Mouse (Mus musculus): ENCODE measurements around the gene Cd59a. TPM values are rescaled to one million over a fixed set of nuclear protein-coding genes. Genes with fewer than 3 reads are reported as not detected.
"Not testable (repeated sequence)": the region's sequence is repeated elsewhere in the genome, so short reads cannot be mapped to it uniquely, and the experiment has no call there.

The Cd59a gene
- total RNA-seq, 1 experiment, result 6.4 TPM

DNA sequence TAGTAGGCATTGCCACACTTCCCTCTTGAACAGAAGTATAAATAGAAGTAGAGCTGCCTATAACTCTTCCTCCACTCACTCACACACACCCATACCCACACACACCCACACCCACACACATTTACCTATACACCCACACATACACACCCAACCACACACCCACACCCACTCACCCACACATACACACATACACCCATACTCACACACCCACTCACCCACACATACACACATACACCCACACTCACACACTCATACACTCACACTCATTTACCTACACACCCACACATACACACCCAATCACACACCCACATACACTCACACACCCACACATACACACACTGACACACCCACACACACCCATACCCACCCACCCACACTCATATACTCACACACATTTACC, 13.1 kb upstream of the Cd59a start:
- no peak overlapping the region for H3K4me3 ChIP-seq (ENCODE audit: insufficient read depth in 1 of 2, low read depth in 1 of 2, low read length in 2 of 2, poor library complexity in 1 of 2, severe bottlenecking in 1 of 2)
- TF ChIP-seq MAFK (IDR thresholded peaks at IDR 0.05; ENCODE audit: insufficient read depth, low read depth, low read length) (no peak), ZNF384 (IDR thresholded peaks at IDR 0.05; ENCODE audit: low read depth, low read length) (no peak), HCFC1 (IDR thresholded peaks at IDR 0.05; ENCODE audit: borderline replicate concordance, insufficient read depth, low read length) (no peak), CHD2 (IDR thresholded peaks at IDR 0.05; ENCODE audit: low read depth, low read length) (no peak), ZC3H11A (IDR thresholded peaks at IDR 0.05; ENCODE audit: borderline replicate concordance, low read depth, low read length) (no peak)
- no peaks in the 10 kb centered on the region for H3K4me1 ChIP-seq (ENCODE audit: control insufficient read depth in 2 of 2, insufficient read depth in 2 of 2, low read length in 2 of 2, poor library complexity in 1 of 2)
- H3K36me3 ChIP-seq (ENCODE audit: control insufficient read depth, insufficient read depth, low read length, poor library complexity, severe bottlenecking), result no peaks in the 10 kb centered on the region
- H3K27ac ChIP-seq (ENCODE audit: insufficient read depth, low read depth, low read length, poor library complexity, severe bottlenecking), result no peak overlapping the region
- no peak overlapping the region for H3K9ac ChIP-seq (ENCODE audit: insufficient read depth, low read depth, low read length, poor library complexity, severe bottlenecking)
- no peak for DNase-seq (ENCODE audit: low read depth, low spot score)
- in situ Hi-C loops (cut with MboI; ENCODE audit: low sequenced_read_pairs in 2 of 2, unreplicated experiment in 2 of 2), result no loop called here
- H3K9me3 ChIP-seq (ENCODE audit: control insufficient read depth, insufficient read depth, low read depth, low read length), result no peaks in the 10 kb centered on the region

DNA sequence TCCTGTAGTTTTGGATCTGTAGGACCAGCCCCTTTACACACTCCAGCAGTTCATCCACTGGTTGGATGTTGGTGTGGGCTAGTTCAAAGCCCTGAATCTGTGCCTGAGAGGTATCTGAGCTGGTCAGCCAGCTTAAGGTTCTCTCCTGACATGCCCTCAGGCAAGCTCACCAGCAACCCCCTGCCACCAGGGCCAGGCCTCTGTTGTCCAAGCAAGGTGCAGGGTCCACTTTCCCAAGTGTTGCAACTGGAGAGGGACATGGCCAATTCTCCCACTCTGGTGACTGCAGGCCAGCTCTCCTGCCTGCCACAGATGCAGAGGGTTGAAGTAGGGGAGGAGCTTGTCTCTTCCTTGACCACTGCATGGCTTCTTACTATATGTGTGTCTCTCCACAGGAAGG, 11.6 kb upstream of the Cd59a start:
- H3K36me3 ChIP-seq (ENCODE audit: control insufficient read depth, insufficient read depth, low read length, poor library complexity, severe bottlenecking); H3K4me1 ChIP-seq (ENCODE audit: control insufficient read depth in 2 of 2, insufficient read depth in 2 of 2, low read length in 2 of 2, poor library complexity in 1 of 2); H3K9me3 ChIP-seq (ENCODE audit: control insufficient read depth, insufficient read depth, low read depth, low read length); in situ Hi-C loops (cut with MboI; ENCODE audit: low sequenced_read_pairs in 2 of 2, unreplicated experiment in 2 of 2); DNase-seq (ENCODE audit: low read depth, low spot score); H3K27ac ChIP-seq (ENCODE audit: insufficient read depth, low read depth, low read length, poor library complexity, severe bottlenecking); H3K4me3 ChIP-seq (ENCODE audit: insufficient read depth in 1 of 2, low read depth in 1 of 2, low read length in 2 of 2, poor library complexity in 1 of 2, severe bottlenecking in 1 of 2); H3K9ac ChIP-seq (ENCODE audit: insufficient read depth, low read depth, low read length, poor library complexity, severe bottlenecking): not testable (repeated sequence)

DNA sequence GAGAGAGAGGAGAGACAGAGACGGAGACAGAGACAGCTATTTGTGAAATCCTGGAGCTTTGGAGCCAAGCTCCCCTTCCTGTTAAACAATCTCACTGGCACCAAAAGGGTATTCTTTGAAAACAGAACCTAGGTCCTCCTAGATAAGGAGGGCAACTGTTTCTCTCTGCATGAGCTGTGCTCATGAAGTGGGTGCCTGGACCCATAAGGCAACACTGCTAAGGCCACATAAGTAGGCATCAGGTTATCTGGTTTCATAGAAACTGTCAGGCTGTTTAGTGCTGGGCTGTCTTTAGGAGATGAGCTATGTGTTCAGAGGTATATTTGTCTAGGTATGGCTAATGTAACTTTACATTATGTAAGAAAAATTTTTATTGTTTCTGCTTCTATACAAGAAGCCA, 8.0 kb upstream of the Cd59a start:
- in situ Hi-C loops (cut with MboI; ENCODE audit: low sequenced_read_pairs in 2 of 2, unreplicated experiment in 2 of 2); H3K36me3 ChIP-seq (ENCODE audit: control insufficient read depth, insufficient read depth, low read length, poor library complexity, severe bottlenecking); H3K9me3 ChIP-seq (ENCODE audit: control insufficient read depth, insufficient read depth, low read depth, low read length); H3K9ac ChIP-seq (ENCODE audit: insufficient read depth, low read depth, low read length, poor library complexity, severe bottlenecking); H3K27ac ChIP-seq (ENCODE audit: insufficient read depth, low read depth, low read length, poor library complexity, severe bottlenecking); H3K4me1 ChIP-seq (ENCODE audit: control insufficient read depth in 2 of 2, insufficient read depth in 2 of 2, low read length in 2 of 2, poor library complexity in 1 of 2); H3K4me3 ChIP-seq (ENCODE audit: insufficient read depth in 1 of 2, low read depth in 1 of 2, low read length in 2 of 2, poor library complexity in 1 of 2, severe bottlenecking in 1 of 2); DNase-seq (ENCODE audit: low read depth, low spot score): not testable (repeated sequence)

DNA sequence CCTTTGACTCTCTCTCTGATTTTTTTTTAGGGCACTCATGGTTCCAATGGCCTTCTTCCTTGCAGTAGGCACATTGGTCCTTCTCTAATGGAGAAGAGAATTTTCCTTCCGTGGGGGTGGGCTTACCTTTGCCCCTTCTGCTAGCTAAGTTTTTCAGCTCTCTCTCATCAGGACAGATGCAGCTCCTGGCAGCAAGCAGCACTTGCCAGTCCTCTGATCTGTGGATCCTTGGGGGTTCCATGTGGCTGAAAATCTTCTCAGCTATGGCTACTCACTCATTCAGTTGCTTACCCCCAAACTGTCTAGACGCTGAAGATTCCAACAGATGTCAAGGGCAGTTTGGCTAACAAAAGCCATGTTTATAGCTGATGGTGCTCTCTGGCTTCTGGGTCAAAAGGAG, 2.3 kb upstream of the Cd59a start:
- no peak for DNase-seq (ENCODE audit: low read depth, low spot score)
- Histone ChIP-seq H3K4me1 (ENCODE audit: control insufficient read depth in 2 of 2, insufficient read depth in 2 of 2, low read length in 2 of 2, poor library complexity in 1 of 2) (0 out of 4 replicates have a peak, but pooled peaks cover 0 to 4% of the 10 kb centered on the region in 2 experiments), H3K9me3 (ENCODE audit: control insufficient read depth, insufficient read depth, low read depth, low read length) (0 out of 2 replicates have a peak, but pooled peaks cover 6% of the 10 kb centered on the region), H3K4me3 (ENCODE audit: insufficient read depth in 1 of 2, low read depth in 1 of 2, low read length in 2 of 2, poor library complexity in 1 of 2, severe bottlenecking in 1 of 2) (no peak overlapping the region), H3K9ac (ENCODE audit: insufficient read depth, low read depth, low read length, poor library complexity, severe bottlenecking) (no peak overlapping the region), H3K36me3 (ENCODE audit: control insufficient read depth, insufficient read depth, low read length, poor library complexity, severe bottlenecking) (no peaks in the 10 kb centered on the region), H3K27ac (ENCODE audit: insufficient read depth, low read depth, low read length, poor library complexity, severe bottlenecking) (no peak overlapping the region)
- TF ChIP-seq HCFC1 (IDR thresholded peaks at IDR 0.05; ENCODE audit: borderline replicate concordance, insufficient read depth, low read length), result no peak
- no peak for TF ChIP-seq CHD2 (IDR thresholded peaks at IDR 0.05; ENCODE audit: low read depth, low read length)
- TF ChIP-seq MAFK (IDR thresholded peaks at IDR 0.05; ENCODE audit: insufficient read depth, low read depth, low read length), result no peak
- no peak for TF ChIP-seq ZC3H11A (IDR thresholded peaks at IDR 0.05; ENCODE audit: borderline replicate concordance, low read depth, low read length)
- no peak for TF ChIP-seq ZNF384 (IDR thresholded peaks at IDR 0.05; ENCODE audit: low read depth, low read length)
- in situ Hi-C loops (cut with MboI; ENCODE audit: low sequenced_read_pairs in 2 of 2, unreplicated experiment in 2 of 2), result no loop called here

DNA sequence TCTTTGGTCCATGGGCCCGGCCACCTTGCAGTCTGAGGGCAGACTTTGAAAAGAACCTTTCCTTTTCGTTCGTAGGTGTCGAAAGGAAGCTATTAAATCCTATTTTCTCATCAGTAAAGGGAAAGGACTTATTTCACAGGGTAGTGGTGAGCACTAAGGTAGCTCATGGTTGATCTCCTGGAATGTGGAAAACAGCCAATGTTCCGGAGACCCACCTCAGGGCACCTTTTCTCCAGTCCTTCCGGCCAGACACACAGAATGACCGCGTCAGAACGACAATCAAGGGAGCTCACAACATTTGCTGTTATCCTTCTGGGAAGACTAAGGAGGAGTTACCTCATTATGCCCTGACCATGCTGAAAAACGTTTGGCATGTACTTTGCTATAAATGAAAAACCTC, 655 bp downstream of the Cd59a start:
- Histone ChIP-seq H3K27ac (ENCODE audit: insufficient read depth, low read depth, low read length, poor library complexity, severe bottlenecking) (peak overlapping the region; percentile 49), H3K9me3 (ENCODE audit: control insufficient read depth, insufficient read depth, low read depth, low read length) (0 out of 2 replicates have a peak, but pooled peaks cover 6% of the 10 kb centered on the region), H3K36me3 (ENCODE audit: control insufficient read depth, insufficient read depth, low read length, poor library complexity, severe bottlenecking) (no peaks in the 10 kb centered on the region), H3K4me3 (ENCODE audit: insufficient read depth in 1 of 2, low read depth in 1 of 2, low read length in 2 of 2, poor library complexity in 1 of 2, severe bottlenecking in 1 of 2) (peak overlapping the region; percentile 55 to 61), H3K9ac (ENCODE audit: insufficient read depth, low read depth, low read length, poor library complexity, severe bottlenecking) (peak overlapping the region; percentile 70; the same call in 1 of the 2 replicates), H3K4me1 (ENCODE audit: control insufficient read depth in 2 of 2, insufficient read depth in 2 of 2, low read length in 2 of 2, poor library complexity in 1 of 2) (peaks cover 3 to 6% of the 10 kb centered on the region in 2 experiments; a peak in 2 of 4 replicates)
- no peak for DNase-seq (ENCODE audit: low read depth, low spot score)
- in situ Hi-C loops (cut with MboI; ENCODE audit: low sequenced_read_pairs in 2 of 2, unreplicated experiment in 2 of 2), result no loop called here
- TF ChIP-seq ZNF384 (IDR thresholded peaks at IDR 0.05; ENCODE audit: low read depth, low read length) (no peak), MAFK (IDR thresholded peaks at IDR 0.05; ENCODE audit: insufficient read depth, low read depth, low read length) (no peak), ZC3H11A (IDR thresholded peaks at IDR 0.05; ENCODE audit: borderline replicate concordance, low read depth, low read length) (no peak), HCFC1 (IDR thresholded peaks at IDR 0.05; ENCODE audit: borderline replicate concordance, insufficient read depth, low read length) (no peak), CHD2 (IDR thresholded peaks at IDR 0.05; ENCODE audit: low read depth, low read length) (no peak)

DNA sequence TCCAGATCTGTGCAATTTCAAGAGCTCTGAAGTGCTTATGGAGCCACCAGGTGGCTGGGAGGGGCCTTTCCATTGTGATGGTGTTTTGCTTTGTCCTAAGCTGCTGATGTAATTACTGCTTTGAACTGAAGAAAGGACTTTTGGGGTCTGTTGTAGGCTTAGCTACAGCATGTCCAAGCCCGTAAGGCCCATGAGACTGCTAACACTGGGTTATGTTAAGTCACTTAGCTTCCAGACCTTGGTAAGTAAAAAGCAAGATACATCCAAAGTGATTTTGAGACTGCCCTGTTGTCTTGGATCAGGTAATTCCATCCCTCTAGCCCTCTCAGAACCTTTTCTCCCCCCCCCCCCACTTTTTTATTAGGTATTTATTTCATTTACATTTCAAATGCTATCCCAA, 1.2 kb downstream of the Cd59a start:
- H3K9me3 ChIP-seq (ENCODE audit: control insufficient read depth, insufficient read depth, low read depth, low read length); in situ Hi-C loops (cut with MboI; ENCODE audit: low sequenced_read_pairs in 2 of 2, unreplicated experiment in 2 of 2); DNase-seq (ENCODE audit: low read depth, low spot score); H3K9ac ChIP-seq (ENCODE audit: insufficient read depth, low read depth, low read length, poor library complexity, severe bottlenecking); H3K27ac ChIP-seq (ENCODE audit: insufficient read depth, low read depth, low read length, poor library complexity, severe bottlenecking); H3K36me3 ChIP-seq (ENCODE audit: control insufficient read depth, insufficient read depth, low read length, poor library complexity, severe bottlenecking); H3K4me3 ChIP-seq (ENCODE audit: insufficient read depth in 1 of 2, low read depth in 1 of 2, low read length in 2 of 2, poor library complexity in 1 of 2, severe bottlenecking in 1 of 2); H3K4me1 ChIP-seq (ENCODE audit: control insufficient read depth in 2 of 2, insufficient read depth in 2 of 2, low read length in 2 of 2, poor library complexity in 1 of 2): not testable (repeated sequence)

DNA sequence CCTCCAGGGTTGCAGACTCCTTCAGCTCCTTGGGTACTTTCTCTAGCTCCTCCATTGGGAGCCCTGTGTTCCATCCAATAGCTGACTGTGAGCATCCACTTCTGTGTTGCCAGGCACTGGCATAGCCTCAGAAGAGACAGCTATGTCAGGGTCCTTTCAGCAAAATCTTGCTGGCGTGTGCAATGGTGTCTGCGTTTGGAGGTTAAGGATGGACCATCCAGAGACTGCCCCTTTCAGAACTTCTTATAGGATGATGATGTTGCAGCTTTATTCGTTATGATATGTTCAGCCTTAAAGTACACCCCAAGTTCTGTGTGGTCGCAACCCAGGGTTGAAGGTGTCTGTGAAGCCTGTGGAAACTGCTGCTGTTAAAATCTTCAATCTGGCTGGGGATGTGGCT, 1.8 kb downstream of the Cd59a start:
- DNase-seq (ENCODE audit: low read depth, low spot score); in situ Hi-C loops (cut with MboI; ENCODE audit: low sequenced_read_pairs in 2 of 2, unreplicated experiment in 2 of 2); H3K27ac ChIP-seq (ENCODE audit: insufficient read depth, low read depth, low read length, poor library complexity, severe bottlenecking): not testable (repeated sequence)

More for the DNA sequence above, 1.8 kb downstream of the Cd59a start:
- H3K4me3 ChIP-seq (ENCODE audit: insufficient read depth in 1 of 2, low read depth in 1 of 2, low read length in 2 of 2, poor library complexity in 1 of 2, severe bottlenecking in 1 of 2); H3K9me3 ChIP-seq (ENCODE audit: control insufficient read depth, insufficient read depth, low read depth, low read length); H3K4me1 ChIP-seq (ENCODE audit: control insufficient read depth in 2 of 2, insufficient read depth in 2 of 2, low read length in 2 of 2, poor library complexity in 1 of 2); H3K36me3 ChIP-seq (ENCODE audit: control insufficient read depth, insufficient read depth, low read length, poor library complexity, severe bottlenecking); H3K9ac ChIP-seq (ENCODE audit: insufficient read depth, low read depth, low read length, poor library complexity, severe bottlenecking): not testable (repeated sequence)
